7 mouse cellular contexts compared by ENCODE assay signal in the genomic region with DNA sequence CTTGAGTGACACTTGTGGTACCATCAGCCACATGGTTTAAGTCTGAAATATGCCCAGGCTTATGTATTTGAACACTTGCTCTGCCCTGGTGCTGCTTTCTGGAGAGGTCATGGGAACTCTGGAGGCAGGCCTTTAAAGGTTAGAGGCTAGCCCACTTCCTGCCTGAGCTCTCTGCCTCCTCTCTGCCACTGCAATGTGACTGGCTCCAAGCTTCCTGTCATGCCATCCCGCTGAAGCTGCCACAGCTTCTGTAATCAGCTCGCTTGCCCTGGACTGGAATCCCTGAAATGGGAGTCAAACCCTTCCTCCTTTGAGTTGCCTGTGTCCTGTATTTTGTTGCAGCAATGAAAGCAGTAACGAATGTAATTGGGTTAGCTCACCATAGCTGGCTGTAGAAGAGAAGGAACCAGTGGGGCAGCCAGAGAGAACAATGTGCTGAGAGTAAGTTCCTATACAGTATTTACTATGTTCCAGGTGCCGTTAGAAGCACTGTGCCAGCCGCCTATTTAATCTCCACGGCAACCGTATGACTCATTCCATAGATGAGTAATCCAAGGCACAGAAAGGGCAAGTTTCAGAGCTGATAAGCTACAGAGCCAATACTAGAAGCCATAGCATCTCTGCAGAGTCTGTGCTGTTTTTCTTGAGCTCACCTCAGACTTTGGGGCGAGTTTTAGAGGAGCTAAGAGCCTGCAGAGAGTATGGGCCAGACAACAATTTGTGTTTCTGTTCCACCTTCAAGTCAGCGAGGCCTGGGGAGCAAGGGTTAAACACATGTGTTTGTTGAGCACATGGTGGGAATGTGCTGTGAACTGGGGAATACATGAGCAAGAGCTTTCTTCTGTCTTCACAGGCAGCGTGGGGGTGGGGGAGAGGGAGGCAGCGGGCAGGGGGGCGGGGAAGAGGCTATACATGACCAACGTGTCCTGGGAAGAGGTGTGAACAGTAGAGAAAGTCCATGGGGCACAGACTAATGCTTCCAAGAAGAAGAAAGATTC. TPM values are rescaled to one million over a fixed set of nuclear protein-coding genes. Genes with fewer than 3 reads are reported as not detected.
DNase-seq lines count a peak whose midpoint lies in the region; ATAC-seq lines count a peak whose summit lies in the region.

No protein-coding gene starts in this region.

- no peak overlapping the region for H3K9ac ChIP-seq in embryonic facial prominence, embryonic 14.5 days (ENCODE audit: low read depth, low read length)

- peak; percentile 64 for ATAC-seq in embryonic facial prominence, embryonic 14.5 days (ENCODE audit: low read depth)
- ATAC-seq in erythroid progenitor cell, adult 5-6 weeks (replicated peaks; ENCODE audit: low FRiP score, poor library complexity, severe bottlenecking): no peak

- 65% methylated on average over 13 of the region's 13 CpGs for WGBS in embryonic facial prominence, embryonic 14.5 days

- H3K36me3 ChIP-seq in embryonic facial prominence, embryonic 14.5 days (ENCODE audit: control insufficient read depth, insufficient read depth, low read length): no peaks in the 10 kb centered on the region

- H3K27me3 ChIP-seq in embryonic facial prominence, embryonic 14.5 days (replicated peaks; ENCODE audit: control insufficient read depth, insufficient read depth, low read length): no peaks in the 10 kb centered on the region

- 0 out of 2 replicates have a peak overlapping the region, but pooled peaks have one; percentile 10 for H3K27ac ChIP-seq in embryonic facial prominence, embryonic 14.5 days (replicated peaks; ENCODE audit: low read depth, low read length)

- no peaks in the 10 kb centered on the region for H3K9me3 ChIP-seq in embryonic facial prominence, embryonic 14.5 days (ENCODE audit: control insufficient read depth, low read length)

- DNase-seq in left cerebral cortex, adult 18-20 months (ENCODE audit: low spot score in 2 of 2): peak; percentile 10 to 20
- DNase-seq in left cerebral cortex, adult 11 months (ENCODE audit: low spot score): no peak
- DNase-seq in NIH3T3 (ENCODE audit: low read depth): peak; percentile 86
- DNase-seq in embryonic facial prominence, embryonic 14.5 days (ENCODE audit: low spot score): peak; percentile 77
- DNase-seq in lung, postnatal 36 days: peak; percentile 66
- DNase-seq in gastrocnemius, postnatal 10 days: no peak

- H3K4me3 ChIP-seq in embryonic facial prominence, embryonic 14.5 days (ENCODE audit: low read depth, low read length): no peak overlapping the region

- no peak overlapping the region for H3K4me2 ChIP-seq in embryonic facial prominence, embryonic 14.5 days (ENCODE audit: low read depth, low read length)

- H3K4me1 ChIP-seq in embryonic facial prominence, embryonic 14.5 days (ENCODE audit: control insufficient read depth, insufficient read depth, low read length): peaks cover 21% of the 10 kb centered on the region

RNA-seq across cellular contexts. Expression of a gene that starts 15.3 kb away (rescaled TPM):
- total RNA-seq in left cerebral cortex, adult 18-20 months (2021): 10 to 100 TPM; 51.5 to 52.9 TPM
- 35.6 and 38.2 TPM in 2 replicates for polyA plus RNA-seq in embryonic facial prominence, embryonic 14.5 days (2014; fragmentation: Nextera tagmentation; extraction: Ambion mirVana)
- total RNA-seq in erythroid progenitor cell, adult 5-6 weeks (2015; ENCODE audit: low replicate concordance): 35.2 and 38.6 TPM in 2 replicates
- 41.8 and 57.6 TPM in 2 replicates for total RNA-seq in erythroid progenitor cell, adult 5-6 weeks (2017; ENCODE audit: low replicate concordance)
- 10 to 100 TPM; 21.9 to 36.0 TPM for total RNA-seq in gastrocnemius, postnatal 10 days (2021)

Comparison
In these comparisons a context has a peak if more than half of its experiments do, and no peak if none do; other contexts are left out.
1. DNase-seq: peak in left cerebral cortex, adult 18-20 months (2 of 2), NIH3T3 (single experiment), embryonic facial prominence, embryonic 14.5 days (single experiment) and lung, postnatal 36 days (single experiment); none in left cerebral cortex, adult 11 months (single experiment) and gastrocnemius, postnatal 10 days (single experiment).